Mouse (Mus musculus): ENCODE results near the gene Carmil2. TPM values are rescaled to one million over a fixed set of nuclear protein-coding genes. Genes with fewer than 3 reads are reported as not detected.

Carmil2 gene
- polyA plus RNA-seq (2012; rRNA removed) = 408 and 419 TPM in 2 replicates

- peak within 1 kb of the TSS; percentile 95 for H3K27ac ChIP-seq (ENCODE audit: control insufficient read depth, insufficient read depth, low read length)
- no peaks in the 10 kb centered on the region for H3K27me3 ChIP-seq (ENCODE audit: control insufficient read depth, insufficient read depth, low read length)
- TF ChIP-seq CTCF (IDR thresholded peaks at IDR 0.05; ENCODE audit: borderline replicate concordance, control insufficient read depth, extremely low read depth, insufficient read depth, low read length, poor library complexity) (peak; percentile 95; the same call in 1 of the 2 replicates), POLR2A (IDR thresholded peaks at IDR 0.05; ENCODE audit: control insufficient read depth, extremely low read depth, insufficient read depth, low read length, poor library complexity) (peak; percentile 92)
- H3K4me3 ChIP-seq (ENCODE audit: control insufficient read depth, insufficient read depth, low read length) = peak within 1 kb of the TSS; percentile 60
- whole genome bisulfite sequencing = 1% methylated on average over 26 of the region's 26 CpGs
- peaks cover 58% of the 10 kb centered on the region for H3K36me3 ChIP-seq (ENCODE audit: control insufficient read depth, insufficient read depth, low read length)
- H3K4me1 ChIP-seq (replicated peaks; ENCODE audit: control insufficient read depth, insufficient read depth, low read length) = peaks cover 35% of the 10 kb centered on the region
- DNase-seq = peak; percentile 99
Measured at GRCm38 (mm10) chr8:105685796-105686308, at the start of gene Carmil2. Gene Carmil2, plus strand, starts transcription at chr8:105686274.

GRCm38 (mm10) chr8:105636963-105637510, 49.0 kb upstream of the Carmil2 start, which contains the start of gene Agrp:
Gene Agrp, minus strand, starts transcription at chr8:105637393.
- peaks cover 1% of the 10 kb centered on the region; the same call in 1 of the 2 replicates for H3K36me3 ChIP-seq (ENCODE audit: control insufficient read depth, insufficient read depth, low read length)
- peaks cover 6% of the 10 kb centered on the region; the same call in 1 of the 2 replicates for H3K4me1 ChIP-seq (replicated peaks; ENCODE audit: control insufficient read depth, insufficient read depth, low read length)
- DNase-seq = peak; percentile 62
- no peak for TF ChIP-seq CTCF (IDR thresholded peaks at IDR 0.05; ENCODE audit: borderline replicate concordance, control insufficient read depth, extremely low read depth, insufficient read depth, low read length, poor library complexity)
- TF ChIP-seq POLR2A (IDR thresholded peaks at IDR 0.05; ENCODE audit: control insufficient read depth, extremely low read depth, insufficient read depth, low read length, poor library complexity) = peak; percentile 87
- no peaks in the 10 kb centered on the region for H3K27me3 ChIP-seq (ENCODE audit: control insufficient read depth, insufficient read depth, low read length)
- H3K4me3 ChIP-seq (ENCODE audit: control insufficient read depth, insufficient read depth, low read length) = peak within 1 kb of the TSS; percentile 86
- peak within 1 kb of the TSS; percentile 97 for H3K27ac ChIP-seq (ENCODE audit: control insufficient read depth, insufficient read depth, low read length)
- WGBS = under 1% methylated on average over 62 of the region's 63 CpGs

DNA sequence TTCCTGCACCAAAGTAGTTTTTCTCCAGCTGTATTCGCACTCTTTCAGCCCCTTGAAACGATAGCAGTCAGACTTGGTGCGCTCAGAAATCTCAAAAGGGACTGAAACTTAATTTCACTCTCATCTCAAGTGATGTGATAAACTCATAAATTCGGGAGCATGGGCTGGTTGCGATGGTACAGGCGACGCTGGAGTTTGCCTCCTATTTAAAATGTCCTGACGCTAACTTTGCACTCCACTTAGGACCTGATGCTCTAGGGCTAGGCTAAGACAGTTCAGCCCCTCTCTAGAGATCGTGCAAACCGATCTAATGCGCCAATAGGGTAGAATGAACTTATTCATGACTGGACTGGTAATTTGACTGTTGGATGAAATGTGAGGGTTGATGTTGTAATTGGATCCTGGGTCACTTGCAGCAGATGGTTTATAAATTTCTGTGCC, 48.5 kb upstream of the Carmil2 start:
- Histone ChIP-seq H3K27me3 (ENCODE audit: control insufficient read depth, insufficient read depth, low read length) (no peaks in the 10 kb centered on the region), H3K4me1 (replicated peaks; ENCODE audit: control insufficient read depth, insufficient read depth, low read length) (peaks cover 6% of the 10 kb centered on the region; the same call in 1 of the 2 replicates), H3K4me3 (ENCODE audit: control insufficient read depth, insufficient read depth, low read length) (peak overlapping the region; percentile 86), H3K36me3 (ENCODE audit: control insufficient read depth, insufficient read depth, low read length) (no peaks in the 10 kb centered on the region), H3K27ac (ENCODE audit: control insufficient read depth, insufficient read depth, low read length) (peak overlapping the region; percentile 97)
- no peak for TF ChIP-seq CTCF (IDR thresholded peaks at IDR 0.05; ENCODE audit: borderline replicate concordance, control insufficient read depth, extremely low read depth, insufficient read depth, low read length, poor library complexity)
- peak; percentile 40 for DNase-seq
- under 1% methylated on average over 11 of the region's 11 CpGs for WGBS

- DNase-seq = peak; percentile 40
- H3K27me3 ChIP-seq (ENCODE audit: control insufficient read depth, insufficient read depth, low read length) = no peaks in the 10 kb centered on the region
- no peak for TF ChIP-seq CTCF (IDR thresholded peaks at IDR 0.05; ENCODE audit: borderline replicate concordance, control insufficient read depth, extremely low read depth, insufficient read depth, low read length, poor library complexity)
- H3K4me3 ChIP-seq (ENCODE audit: control insufficient read depth, insufficient read depth, low read length) = peak overlapping the region; percentile 44
- peaks cover 6% of the 10 kb centered on the region; the same call in 1 of the 2 replicates for H3K4me1 ChIP-seq (replicated peaks; ENCODE audit: control insufficient read depth, insufficient read depth, low read length)
- H3K36me3 ChIP-seq (ENCODE audit: control insufficient read depth, insufficient read depth, low read length) = 0 out of 2 replicates have a peak, but pooled peaks cover under 1% of the 10 kb centered on the region
- peak overlapping the region; percentile 90 for H3K27ac ChIP-seq (ENCODE audit: control insufficient read depth, insufficient read depth, low read length)
- WGBS = 16% methylated on average over 4 of the region's 4 CpGs
Measured at GRCm38 (mm10) chr8:105638510-105638909, 47.6 kb upstream of the Carmil2 start.

DNA sequence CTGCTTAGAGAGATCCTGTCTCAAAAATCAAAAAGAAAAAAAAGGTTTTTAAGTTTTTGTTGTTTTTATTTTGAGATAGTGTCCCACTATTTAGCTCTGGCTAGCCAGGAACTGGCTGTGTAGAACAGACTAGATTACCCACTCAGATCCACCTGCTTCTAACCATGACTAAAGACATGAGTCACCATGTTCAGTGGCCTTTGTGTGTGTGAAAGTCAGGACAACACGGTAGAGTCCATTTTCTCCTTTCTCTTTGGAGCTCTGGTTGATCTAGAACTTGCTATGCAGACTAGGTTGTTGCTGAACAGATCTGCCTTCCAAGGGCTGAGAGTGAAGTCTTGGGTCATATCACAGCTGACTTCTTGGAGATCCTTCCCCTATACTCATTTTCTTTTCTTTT, 46.2 kb upstream of the Carmil2 start:
- Histone ChIP-seq H3K4me1 (replicated peaks; ENCODE audit: control insufficient read depth, insufficient read depth, low read length) (peaks cover 6% of the 10 kb centered on the region; the same call in 1 of the 2 replicates), H3K4me3 (ENCODE audit: control insufficient read depth, insufficient read depth, low read length) (no peak overlapping the region), H3K27me3 (ENCODE audit: control insufficient read depth, insufficient read depth, low read length) (no peaks in the 10 kb centered on the region), H3K36me3 (ENCODE audit: control insufficient read depth, insufficient read depth, low read length) (peaks cover 11% of the 10 kb centered on the region), H3K27ac (ENCODE audit: control insufficient read depth, insufficient read depth, low read length) (no peak overlapping the region; the same call in 1 of the 2 replicates)
- whole genome bisulfite sequencing = 53% methylated on average over 1 of the region's 1 CpGs
- TF ChIP-seq POLR2A (IDR thresholded peaks at IDR 0.05; ENCODE audit: control insufficient read depth, extremely low read depth, insufficient read depth, low read length, poor library complexity) (no peak), CTCF (IDR thresholded peaks at IDR 0.05; ENCODE audit: borderline replicate concordance, control insufficient read depth, extremely low read depth, insufficient read depth, low read length, poor library complexity) (no peak)
- no peak for DNase-seq

DNA sequence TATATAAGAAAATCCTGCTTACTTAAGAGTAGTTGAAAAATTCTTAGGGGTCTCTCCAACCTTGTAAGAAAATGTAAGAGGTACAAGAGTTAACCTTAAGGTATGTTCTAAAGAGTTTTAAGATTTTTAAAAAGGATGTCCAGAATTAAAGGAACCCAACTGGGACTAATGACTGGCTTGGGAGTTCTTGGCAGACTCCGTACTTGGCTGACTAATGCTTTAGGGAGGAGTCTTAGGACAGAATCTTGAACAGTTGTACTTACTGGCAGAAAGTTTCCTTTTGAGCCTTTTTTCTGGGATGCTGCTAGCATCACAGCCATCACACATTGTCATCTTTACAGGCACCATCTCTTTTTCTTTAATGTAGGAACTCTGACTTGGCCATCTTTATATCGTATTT, 45.6 kb upstream of the Carmil2 start:
- Histone ChIP-seq H3K4me3 (ENCODE audit: control insufficient read depth, insufficient read depth, low read length) (no peak overlapping the region), H3K27ac (ENCODE audit: control insufficient read depth, insufficient read depth, low read length) (no peak overlapping the region), H3K36me3 (ENCODE audit: control insufficient read depth, insufficient read depth, low read length) (peaks cover 17% of the 10 kb centered on the region), H3K27me3 (ENCODE audit: control insufficient read depth, insufficient read depth, low read length) (no peaks in the 10 kb centered on the region), H3K4me1 (replicated peaks; ENCODE audit: control insufficient read depth, insufficient read depth, low read length) (peaks cover 6% of the 10 kb centered on the region; the same call in 1 of the 2 replicates)
- WGBS = 87% methylated on average over 2 of the region's 2 CpGs
- TF ChIP-seq POLR2A (IDR thresholded peaks at IDR 0.05; ENCODE audit: control insufficient read depth, extremely low read depth, insufficient read depth, low read length, poor library complexity) = no peak
- no peak for TF ChIP-seq CTCF (IDR thresholded peaks at IDR 0.05; ENCODE audit: borderline replicate concordance, control insufficient read depth, extremely low read depth, insufficient read depth, low read length, poor library complexity)
- no peak for DNase-seq
